Mouse (Mus musculus) urinary bladder, postnatal 10 days (tissue): ENCODE data around the gene Zmpste24.
"Not testable (repeated sequence)": the region's sequence is repeated elsewhere in the genome, so short reads cannot be mapped to it uniquely, and the experiment has no call there.

Experiments used
- DNase-seq: peaks from one replicate; pipeline ENCODE4 v3.0.0; 2022; ENCODE audit warnings: low spot score

Gene Zmpste24

DNA sequence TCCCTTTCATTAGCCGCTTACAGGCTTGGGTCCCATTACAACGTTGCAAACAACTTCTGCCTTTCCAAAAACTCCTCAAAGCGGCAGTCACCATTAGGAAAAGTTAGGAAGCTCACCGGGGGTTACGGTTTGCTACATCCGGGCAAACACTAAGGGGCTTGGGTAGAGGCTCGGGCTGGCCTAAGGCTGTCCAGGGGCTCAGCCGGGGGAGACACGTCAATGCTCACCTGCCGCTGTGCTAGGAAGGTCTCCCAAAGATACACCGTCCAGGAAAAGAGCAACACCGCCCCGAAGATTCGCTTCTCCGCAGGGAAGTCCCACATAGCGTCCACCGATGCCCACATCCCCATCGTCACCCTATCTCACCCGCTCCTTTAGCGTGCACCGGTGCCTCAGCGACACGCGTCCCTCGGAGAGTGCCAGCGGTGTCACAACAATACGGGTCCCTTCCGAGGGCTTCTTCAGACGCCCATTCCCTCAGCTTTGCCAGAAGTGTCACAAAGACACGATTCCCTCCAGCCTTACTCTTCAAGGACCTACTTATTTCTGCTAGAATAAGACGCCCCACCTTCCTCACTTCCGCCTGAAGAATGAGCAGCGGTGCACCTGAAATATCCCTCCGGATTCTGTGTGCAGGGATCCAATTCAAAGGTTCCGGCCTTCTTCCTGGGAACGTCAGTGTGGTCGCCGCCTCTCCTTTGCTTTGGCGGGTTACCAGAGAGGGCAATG, at the start of gene Zmpste24:
Gene Zmpste24, minus strand, starts transcription at position 592 of the 729 bp plus-strand sequence.
- peak; percentile 15 for DNase-seq

DNA sequence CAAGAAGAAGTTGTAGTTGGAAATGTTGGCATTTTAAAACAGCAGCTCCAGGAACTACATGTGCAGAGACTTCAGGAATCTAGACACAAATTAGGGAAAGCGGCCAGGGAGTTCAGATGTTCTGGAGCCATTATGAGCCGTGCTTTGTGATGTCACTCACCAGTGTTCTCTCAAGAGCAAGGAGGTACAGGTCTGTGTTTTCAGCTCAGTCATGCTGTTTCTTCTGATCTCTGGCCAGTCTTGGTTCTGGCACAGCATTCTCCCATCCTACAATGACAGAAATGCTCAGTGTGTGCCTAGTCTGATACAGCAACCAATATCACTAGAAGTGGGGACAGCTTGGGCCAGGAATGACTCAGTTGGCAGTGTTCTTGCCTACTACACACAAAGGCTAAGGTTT, 11.1 kb upstream of the Zmpste24 start, which contains the start of gene Tmco2:
Gene Tmco2, minus strand, starts transcription at position 101 of the 400 bp plus-strand sequence.
- no peak for DNase-seq

DNA sequence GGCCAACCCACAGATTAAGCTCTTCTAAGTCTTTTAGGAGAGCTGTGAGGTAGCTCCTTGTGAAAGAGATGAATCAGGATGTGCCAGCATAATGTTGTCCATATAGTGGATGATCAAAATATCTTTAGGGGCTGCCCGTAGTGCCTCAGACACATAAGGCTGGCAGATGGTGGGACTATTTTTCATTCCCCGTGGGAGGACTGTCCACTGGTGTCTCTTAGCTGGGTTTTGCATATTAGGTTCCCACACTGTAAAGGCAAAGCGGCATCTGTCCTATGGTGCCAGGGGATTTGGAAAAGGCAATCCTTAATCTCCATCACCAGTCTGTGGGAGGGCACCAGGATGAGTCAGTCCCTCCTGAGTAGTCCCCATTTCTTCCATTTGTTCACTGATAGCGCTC, 5.3 kb upstream of the Zmpste24 start:
- DNase-seq = no peak

DNA sequence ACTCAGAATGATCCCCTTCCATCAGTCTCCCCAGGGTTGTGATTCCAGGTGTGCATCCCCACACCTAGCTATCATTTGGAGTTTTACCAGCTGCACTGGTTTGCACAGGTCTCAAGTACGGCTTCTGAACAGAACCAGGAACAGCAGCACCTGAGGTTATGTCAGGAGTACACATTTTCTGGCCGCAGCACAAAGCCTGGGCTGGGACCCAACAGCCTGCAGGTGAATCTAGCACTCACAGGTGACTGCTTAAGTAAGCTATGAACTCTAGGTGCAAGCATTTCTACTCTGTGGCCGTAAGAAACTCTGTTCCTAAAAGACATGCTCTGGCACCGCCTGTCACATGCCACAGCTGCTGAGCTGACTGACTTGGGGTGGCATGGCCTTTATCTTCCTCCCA, 7.8 kb downstream of the Zmpste24 start:
- DNase-seq = no peak

DNA sequence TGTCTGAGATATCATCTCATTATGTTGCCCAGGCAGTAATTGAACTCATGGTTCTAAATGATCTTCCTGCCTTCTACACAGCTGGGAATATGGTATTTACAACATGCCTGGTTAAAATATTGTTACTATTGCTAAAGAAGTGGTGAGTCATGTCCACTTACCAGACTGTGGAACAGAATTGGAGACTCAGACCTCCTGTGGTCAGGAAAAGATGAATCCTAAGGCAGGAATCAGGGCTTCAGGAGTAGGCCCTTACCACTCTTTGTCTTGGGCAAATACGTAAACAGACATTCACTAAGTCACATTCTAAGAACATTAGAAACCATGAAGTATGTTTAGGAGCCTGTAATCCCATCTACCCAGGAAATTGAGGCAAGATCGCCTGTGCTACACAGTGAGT, 9.3 kb downstream of the Zmpste24 start:
- DNase-seq = no peak

DNA sequence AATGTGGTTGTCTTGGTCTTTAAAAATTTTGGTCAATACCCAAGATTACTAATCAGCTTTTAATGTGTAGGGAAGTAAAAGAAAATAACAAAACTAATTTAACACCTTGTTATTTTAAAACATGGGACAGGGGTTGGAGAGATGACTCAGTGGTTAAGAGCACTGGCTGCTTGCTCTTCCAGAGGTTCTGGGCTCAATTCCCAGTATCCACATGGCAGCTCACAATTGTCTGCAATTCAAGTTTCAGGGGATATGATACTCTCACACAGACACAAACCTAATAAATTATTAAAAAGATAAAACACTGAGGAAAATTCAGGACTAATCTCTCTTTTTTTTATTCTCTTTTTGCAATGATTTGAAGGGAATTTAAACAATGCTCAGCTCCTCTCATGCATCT, 13.5 kb downstream of the Zmpste24 start:
- no peak for DNase-seq

DNA sequence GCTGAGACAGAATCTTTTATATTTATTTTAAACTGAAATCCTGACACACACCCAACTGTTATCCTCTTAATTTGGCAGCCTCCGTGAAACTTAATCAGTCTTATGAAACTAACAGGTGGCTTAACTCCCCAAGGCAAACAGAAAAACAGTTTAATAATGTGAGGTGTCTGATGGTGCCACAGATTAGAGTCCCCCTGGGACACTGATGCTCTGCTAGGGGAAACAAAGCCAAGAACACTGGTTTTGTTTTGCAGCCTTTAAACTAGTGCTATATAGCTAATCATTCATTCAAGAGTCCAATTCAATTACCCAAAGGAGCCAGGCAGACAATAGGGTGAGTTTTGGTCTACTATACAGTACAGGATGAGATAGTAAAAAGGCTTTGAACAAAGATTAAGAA, 17.6 kb downstream of the Zmpste24 start:
- DNase-seq = no peak

DNA sequence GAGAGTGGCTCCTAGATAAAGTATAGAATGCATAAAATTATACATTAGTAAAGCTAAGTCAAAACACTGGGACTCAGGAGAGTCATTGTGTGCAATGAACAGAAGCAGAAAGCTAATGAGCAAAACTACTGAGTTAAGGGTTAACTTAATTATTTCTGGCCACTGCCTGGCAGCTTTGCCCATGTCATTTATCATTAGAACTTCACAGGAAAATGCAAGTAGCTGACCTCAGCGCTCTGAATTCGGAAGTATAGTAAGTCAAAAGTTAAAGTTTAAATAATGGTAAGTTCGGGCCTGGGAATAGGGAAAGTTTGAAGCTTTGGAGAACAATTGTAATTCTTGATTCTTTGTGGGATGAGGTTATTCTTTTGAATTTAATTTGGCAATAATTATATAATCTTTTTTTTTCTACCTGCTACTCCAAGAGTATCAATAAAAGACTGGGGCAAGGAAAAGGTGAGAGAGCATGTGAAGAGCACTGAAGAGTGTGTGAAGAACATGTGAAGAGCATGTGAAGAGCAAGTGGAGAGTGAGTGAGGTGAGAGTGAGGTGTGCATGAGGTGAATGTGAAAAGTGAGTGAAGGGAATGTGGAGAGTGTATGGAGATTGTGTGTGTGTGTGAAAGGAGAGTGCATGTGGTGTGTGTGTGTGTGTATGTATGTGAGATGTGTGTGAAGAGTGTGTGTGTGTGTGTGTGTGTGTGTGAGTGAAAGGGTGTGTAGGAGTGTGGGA, 20.0 kb downstream of the Zmpste24 start:
- no peak for DNase-seq

DNA sequence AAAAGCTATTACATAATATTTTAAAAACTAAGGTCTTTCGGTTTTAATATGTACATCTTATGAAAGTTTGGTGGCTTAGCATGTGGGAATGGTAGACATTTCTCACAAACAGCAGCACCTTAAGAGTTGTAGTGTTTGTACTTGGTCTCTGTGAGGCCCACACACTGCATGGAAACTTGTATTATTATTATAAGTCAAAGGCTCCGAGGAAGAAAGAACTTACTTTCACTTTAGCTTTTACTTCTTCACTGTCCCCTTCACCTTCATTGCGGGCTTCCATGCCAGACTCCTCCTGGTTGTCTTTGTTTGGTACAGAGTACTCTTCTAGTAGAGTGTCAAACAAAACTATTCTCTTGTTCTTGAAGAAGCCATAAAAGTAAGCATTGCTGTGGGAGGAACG, 23.8 kb downstream of the Zmpste24 start:
- DNase-seq = no peak

DNA sequence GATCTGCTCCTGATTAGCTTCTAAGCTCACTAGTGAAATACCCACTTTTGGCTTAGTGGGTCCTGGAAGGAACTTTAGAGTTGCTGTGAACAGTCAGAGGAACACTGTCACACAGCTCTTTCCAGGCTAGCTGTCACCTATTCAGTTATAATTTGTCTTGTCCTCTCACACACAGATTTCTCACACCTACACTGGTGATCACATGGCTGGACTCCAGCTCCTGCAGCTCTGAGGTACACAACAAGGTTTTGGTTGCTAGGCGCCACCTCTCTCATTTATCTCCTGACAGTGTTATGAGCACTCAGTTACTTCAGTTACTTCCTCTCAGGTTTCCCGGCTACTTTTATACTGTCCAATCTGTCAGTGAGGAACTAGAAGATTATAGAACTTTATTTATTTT, 32.7 kb downstream of the Zmpste24 start:
- no peak for DNase-seq

DNA sequence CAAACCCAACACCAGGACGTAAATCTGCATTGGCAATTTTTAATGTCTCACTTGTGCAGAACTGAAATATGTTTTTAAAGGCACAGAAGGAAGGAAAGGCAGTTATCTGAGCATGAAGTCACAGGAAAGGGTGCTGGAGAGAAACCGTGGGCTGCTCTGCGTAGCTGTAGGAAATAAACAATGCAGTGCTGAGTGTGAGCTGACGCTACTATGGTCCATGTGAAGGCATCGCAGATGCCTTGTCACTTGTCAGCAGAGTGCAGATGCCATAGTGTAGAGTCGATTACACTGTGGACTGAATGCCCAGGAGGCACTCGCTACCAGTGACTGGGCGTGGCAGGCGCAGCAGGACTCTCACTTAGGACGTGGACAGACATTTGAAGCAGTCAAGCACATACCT, 38.8 kb downstream of the Zmpste24 start:
- DNase-seq = not testable (repeated sequence)

DNA sequence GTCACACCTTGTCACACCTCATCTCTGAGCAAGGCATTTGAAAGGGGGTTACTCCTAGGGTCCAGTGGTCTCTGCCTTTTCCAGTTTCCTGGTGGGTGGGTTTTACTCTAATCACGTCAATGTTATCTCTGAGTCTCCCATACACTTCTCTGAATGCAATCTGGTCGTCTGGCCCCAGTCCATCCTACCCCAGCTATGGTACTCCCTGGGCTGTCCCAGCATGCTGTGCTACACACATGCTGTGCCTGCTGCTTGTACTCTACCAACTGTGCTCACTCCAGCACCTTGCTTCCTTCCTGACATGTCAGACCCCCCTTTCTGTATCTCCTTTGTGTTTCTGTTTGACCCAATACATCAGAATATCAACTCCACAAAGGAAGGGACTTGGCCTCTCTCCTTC, 41.0 kb downstream of the Zmpste24 start:
- DNase-seq = no peak

DNA sequence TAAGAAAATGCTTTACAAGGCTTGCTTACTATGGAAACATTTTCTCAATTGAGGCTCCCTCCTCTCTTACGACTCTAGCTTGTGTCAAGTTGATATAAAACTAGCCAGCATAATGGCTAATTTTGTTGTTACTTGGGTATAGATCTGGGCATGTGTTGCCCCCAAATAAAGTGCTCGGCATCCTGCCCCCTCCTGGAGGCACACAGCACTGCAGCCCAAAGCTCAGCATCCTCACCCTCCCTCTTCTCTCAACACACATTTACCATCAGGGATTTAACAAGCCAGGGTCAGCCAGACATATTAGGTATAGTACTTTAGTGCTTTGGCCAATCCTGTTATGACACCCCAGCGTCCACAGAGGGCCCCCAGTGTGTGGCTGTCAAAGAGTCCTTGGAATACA, 41.7 kb downstream of the Zmpste24 start:
- DNase-seq = no peak

DNA sequence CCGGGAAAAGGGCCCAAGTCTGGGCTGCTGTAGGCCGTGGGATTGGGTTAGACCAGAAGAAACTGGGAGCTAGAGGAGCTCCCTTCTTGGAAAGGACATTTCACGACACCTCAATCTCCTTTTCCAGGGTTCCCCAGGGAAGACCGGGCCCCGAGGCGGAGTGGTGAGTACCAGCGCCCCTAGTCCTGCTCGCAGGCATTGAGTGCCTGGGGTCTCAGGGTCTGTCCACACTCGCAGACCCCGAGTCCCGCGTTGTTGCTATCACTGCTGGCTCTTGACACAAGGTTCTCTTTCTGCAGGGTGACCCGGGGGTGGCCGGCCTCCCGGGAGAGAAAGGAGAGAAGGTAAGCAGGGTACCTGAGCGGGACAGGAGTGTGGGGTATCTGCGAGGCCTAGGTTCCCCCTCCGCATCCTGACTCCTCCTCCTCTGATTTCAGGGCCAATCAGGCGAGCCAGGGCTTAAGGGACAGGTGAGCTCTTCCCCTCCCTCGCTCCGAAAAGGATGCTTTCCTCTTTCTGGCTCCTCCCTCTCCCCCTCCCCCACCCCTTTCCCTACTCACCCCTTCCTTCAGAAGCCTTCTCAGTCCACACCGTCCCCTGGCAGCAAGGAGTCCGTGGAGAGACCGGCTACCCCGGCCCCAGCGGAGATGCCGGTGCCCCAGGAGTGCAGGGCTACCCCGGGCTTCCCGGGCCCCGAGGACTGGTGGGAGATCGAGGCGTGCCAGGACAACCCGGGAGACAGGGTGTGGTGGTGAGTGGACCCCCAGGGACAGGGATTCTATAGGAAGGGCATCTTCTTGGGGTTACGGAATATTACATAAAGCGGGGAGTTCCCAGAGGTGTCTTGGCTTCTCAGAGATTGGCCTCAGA, 45.4 kb downstream of the Zmpste24 start:
- DNase-seq = no peak

DNA sequence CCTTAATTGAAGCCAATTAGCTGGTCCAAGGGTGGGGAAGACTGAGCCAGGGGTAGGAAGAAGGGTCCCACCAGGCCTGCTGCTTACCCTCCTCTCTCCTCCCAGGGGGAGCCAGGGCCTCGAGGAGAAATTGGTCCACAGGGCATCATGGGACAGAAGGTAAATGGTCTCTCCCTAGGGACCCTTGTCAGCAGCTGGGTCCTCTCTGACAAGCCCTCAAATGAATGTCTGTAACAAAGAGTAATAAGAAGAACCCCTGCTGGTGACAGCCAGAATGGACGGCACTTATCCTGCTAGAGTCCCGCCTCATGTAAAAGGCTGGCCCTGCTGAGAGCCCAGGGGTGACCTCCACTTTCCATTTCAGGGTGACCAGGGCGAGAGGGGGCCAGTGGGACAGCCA, 46.2 kb downstream of the Zmpste24 start:
- no peak for DNase-seq

DNA sequence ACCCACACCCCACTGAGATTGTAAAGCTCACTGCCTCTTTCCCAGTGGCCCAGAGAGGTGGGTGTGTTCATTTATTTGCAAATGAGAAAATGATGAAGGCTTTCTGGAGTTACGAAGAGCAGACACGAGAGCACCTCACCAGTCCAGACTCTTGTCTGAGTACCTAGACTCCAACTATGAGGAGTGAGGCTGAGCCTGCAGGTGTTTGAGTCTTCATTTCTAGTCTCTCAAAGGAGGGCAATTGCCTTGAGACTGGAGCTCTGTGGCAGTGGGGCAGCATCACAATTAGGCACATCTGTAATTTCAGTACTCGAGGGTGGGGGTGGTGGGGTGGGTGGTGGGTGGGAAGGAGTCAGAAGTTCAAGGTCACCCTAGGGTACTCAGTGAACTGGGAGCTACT, 55.1 kb downstream of the Zmpste24 start:
- DNase-seq = no peak

DNA sequence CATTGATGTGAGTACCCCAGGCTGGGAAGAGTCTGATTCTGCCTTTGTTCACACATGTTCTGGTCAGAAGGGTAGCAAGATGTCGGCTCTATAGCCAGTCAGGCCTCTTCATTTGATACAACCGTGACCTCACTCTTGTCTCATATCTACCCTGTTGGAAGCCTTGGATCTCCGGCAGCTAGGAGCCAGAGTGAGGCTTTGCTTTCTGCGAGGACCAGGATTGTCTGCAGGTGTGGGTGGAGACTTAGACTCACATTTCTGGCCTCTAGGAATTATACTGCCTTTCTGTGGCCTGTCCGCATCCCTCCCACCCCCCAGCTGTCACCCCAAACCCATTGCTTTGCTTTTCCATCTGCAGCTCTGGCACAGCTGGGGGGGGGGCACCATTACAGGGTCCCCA, 55.6 kb downstream of the Zmpste24 start:
- no peak for DNase-seq

DNA sequence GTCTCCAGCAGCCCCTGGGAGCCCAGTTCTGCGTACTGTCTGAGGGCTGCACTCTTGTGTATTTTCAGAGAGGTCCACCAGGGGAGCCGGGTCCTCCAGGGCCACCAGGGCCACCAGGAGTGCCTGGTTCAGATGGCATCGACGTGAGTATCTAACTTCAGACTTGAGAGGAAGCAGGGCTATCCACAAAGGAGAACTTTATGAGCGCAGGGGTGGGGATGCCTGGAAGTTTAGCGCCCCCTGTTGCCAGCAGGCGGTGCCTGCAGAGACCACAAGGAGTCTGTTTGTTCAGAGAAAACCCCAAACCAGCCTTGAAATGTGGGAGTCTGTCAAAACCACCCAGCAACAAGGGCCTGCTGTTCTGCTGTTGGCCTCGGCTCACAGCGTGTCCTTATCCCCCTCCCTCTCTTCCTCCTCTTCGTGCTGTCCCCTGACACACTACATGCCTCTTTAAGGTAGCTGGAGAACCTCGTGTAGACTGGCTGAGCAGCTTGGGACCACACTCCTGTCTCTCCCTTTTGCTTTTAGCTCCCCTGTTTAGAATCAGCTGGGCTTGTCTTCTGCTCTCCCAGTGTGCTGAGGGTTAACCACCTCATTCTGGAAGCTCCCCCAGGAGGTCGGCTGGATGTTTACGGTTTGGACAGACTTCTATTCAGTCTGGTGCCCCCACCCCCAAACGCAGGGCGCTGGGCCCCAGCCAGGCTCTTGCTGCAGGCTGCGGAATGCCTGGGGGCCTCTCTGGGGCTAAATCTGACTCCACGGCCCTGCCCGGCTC, 57.0 kb downstream of the Zmpste24 start:
- no peak for DNase-seq

DNA sequence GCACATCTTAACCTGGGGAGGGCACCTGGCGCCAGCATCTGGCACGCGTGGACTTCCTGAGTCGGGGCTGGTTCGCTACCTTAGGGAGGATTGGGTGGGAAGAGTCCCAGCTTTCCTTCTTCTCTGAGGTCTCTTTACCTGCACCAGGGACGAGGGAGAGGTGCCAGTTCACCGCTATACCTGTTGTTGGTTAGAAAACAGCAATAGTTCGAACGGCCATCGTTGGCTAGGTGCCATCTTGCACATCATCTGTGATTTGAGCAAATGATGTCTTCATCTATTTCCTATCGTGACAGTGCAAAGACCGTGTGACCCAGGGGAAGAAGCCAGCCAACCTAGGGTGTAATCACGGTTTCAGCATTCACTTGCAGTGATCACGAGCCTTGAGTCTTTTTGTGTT, 57.7 kb downstream of the Zmpste24 start:
- no peak for DNase-seq

DNA sequence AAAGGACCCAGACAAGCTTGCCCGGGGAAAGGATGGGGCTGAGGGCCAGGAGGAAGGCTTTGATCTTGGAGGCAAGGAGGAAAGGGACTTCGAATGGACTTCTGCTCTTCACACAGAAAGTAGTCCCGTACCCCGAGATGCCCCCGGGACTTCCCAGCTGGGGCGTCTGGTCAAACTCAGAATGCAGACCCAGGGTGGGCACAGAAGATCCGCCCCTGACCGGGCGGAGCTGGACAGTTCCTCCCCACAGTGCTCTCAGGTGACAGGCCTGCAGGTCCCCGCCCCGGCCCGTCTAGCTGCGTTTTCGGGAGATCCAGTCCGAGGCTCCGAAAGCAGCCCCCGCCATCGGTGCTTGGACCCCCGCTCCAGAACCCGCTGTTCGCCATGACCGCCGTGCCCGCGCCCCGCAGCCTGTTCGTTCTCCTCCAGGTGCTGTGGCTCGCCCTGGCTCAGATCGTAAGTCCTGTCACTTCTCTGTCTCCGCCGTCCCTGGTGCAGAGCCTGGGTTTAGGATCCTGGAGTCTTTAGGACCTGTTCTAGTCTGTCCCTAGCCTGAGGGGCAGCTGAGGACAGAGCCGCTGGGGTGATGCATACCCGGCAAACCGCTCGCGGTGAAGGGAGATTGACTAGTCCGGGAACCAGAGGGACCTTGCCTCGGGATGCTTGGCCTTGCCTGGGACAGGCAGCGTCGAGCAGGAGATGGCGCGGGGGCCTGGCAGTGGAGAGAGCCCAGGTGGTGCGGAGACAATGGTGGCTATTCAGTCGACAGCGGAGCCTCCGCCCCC, 58.5 kb downstream of the Zmpste24 start, which contains the start of gene Col9a2:
Gene Col9a2, plus strand, starts transcription at position 55 of the 785 bp plus-strand sequence.
- DNase-seq = no peak

DNA sequence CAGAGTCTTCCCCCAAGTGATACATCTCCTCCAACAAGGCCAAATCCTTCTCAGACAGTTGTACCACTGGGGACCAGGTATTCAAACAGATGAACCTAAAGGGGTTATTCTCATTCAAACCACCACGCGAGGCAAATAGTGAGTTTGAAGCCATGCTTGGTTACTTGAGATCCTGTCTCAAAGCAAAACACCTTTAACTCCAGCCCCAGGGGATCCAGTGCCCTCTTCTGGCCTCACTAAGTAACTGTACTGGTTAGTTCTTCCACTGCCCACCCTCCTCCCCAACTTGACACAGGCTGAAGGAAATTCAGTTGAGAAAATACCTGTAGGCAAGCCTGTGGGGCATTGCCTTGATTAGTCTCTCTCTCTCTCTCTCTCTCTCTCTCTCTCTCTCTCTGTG, 65.0 kb downstream of the Zmpste24 start:
- DNase-seq = no peak
